Mouse (Mus musculus) liver, embryonic 14.5 days (tissue): Measurements from ENCODE around the gene Dgcr6.

Source experiments
- CTCF ChIP-seq: IDR thresholded peaks from 2 replicates; pipeline ENCODE4 v1.5.1; 2016; ENCODE audit warnings: antibody characterized with exemption, low read depth, control low read depth
- EP300 ChIP-seq: IDR thresholded peaks from 2 replicates; pipeline ENCODE4 v1.6.1; 2016; ENCODE audit warnings: antibody characterized with exemption, low read depth

DNA sequence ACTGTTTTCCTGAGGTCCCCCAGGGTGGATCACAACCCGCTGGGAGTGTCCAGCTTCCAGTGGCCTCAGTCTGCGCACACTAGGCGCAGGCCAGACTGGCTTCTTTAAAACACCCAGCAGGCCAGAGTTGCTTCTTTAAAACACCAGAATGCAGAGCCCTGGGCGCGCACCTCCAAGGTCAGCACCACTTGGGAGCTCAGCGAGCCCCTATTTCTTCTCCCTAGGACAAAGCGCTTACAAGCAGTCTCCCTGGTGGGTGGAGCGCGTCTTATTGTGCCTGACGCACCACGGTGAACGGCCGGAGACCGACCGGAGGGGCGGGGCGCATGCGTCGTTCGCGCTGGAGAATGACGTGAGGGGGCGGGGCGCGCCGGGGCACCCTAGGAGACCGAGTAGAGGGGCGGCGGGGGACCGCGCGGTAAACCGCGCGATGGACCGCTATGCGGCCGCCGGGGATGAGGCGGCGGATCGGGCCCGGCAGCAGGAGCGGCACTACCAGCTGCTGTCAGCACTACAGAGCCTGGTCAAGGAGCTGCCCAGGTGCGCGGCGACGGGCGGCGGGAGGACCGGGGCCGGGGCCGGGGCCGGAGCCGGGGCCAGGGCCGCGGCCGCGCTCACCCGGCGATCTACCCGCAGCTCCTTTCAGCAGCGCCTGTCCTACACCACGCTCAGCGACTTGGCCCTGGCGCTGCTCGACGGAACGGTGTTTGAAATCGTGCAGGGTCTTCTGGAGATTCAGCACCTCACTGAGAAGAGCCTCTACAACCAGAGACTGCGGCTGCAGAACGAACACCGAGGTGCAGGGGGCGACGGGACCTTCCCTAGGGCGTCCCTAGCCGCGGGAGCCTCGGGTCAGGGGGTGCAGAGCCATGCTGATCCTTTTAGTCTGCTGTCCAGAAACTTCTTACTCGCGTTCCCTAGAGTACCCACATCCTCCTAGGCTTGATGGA lies 13.7 kb downstream of the Dgcr6 start:
- no peak for TF ChIP-seq CTCF
- no peak for TF ChIP-seq EP300
